Mouse (Mus musculus) Patski (cell line): ENCODE measurements at regions not wholly inside any gene's neighbourhood (a gene's known extent, or its start where the extent isn't known, plus 50 kb on each side); places are given as distances from the start of the nearest gene placed in this dataset.

Source experiments
- ATAC-seq: fragments of 100-300 bp; one replicate; pipeline ENCODE4 v1.8.0; 2021
- CTCF ChIA-PET: fragments of 350-600 bp; sonication (Branson Sonifier 250); formaldehyde crosslinking; loops from one replicate; lab custom pipeline; 2022; ENCODE audit warnings: inconsistent platforms; lab: Charles Lee
- POLR2A ChIA-PET: fragments of 350-600 bp; sonication (Branson Sonifier 250); formaldehyde crosslinking; loops from one replicate; lab custom pipeline; 2022; ENCODE audit warnings: antibody characterized with exemption, inconsistent platforms; lab: Charles Lee
- DNase-seq: peaks from one replicate; pipeline ENCODE4 v3.0.0-alpha.2; 2011; ENCODE audit warnings: low read depth, low spot score
- H3K27me3 ChIP-seq: fragments of 371-371 bp; one replicate; pipeline ENCODE4 v1.5.1; 2021
- CTCF ChIP-seq: fragments of 100-300 bp; IDR thresholded peaks from one replicate; pipeline ENCODE4 v1.5.1; 2021
- in situ Hi-C: fragments of 300-500 bp; cut with MboI; formaldehyde crosslinking; loops from 3 replicates; pipeline ENCODE4 v1.11.1; 2018; ENCODE audit warnings: low pct_unique_long_range_greater_than_20kb, mixed read lengths

DNA sequence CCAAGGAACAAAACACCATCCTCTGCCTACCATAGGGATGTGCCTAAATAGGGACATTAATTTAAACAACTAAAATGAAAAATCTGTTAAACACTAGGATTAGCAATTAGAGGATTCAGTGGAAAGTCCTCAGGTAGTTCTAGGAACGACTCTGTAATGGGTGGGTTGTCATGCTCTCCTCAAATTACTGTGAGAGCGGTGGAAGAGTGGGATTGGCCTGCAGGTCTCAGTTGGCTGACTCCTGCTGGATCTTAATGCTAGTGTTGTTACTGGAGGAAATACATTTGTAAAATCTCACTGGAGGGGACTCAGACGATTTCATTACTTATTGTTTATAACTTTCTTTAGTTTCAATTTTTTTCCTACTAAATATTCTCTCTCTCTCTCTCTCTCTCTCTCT lies 525.6 kb upstream of the 4930452B06Rik start:
- ATAC-seq (no peak), DNase-seq (no peak)
- ChIA-PET CTCF (no interaction called here), POLR2A (no interaction called here)
- no peak for TF ChIP-seq CTCF
- in situ Hi-C loops: no loop called here
- H3K27me3 ChIP-seq: peaks cover 8% of the 10 kb centered on the region

DNA sequence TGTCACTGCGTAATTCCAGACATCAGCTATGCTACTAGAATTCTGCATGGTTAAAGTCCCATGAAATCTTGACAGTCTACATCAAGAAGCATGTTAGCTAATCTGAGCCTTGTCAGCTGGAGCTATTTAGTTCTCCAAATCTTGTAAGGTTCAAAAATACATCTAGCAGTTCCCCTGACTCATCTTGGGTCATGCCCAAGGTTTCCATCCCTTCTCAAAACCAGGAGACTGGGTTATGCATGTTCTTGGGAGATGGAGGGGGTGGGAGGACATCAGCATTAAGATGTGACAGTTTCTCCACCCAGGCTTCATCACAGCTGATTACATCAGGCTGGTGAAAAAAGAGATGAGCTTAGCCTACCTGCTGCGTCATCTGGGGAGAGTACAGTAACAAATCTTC lies 495.3 kb upstream of the 4930452B06Rik start:
- in situ Hi-C loops: no loop called here
- no peak for TF ChIP-seq CTCF
- ATAC-seq: no peak
- no peak for DNase-seq
- ChIA-PET POLR2A (no interaction called here), CTCF (interaction anchor here (0.9 kb wide), 1 partner anchor 9 kb away, joined by 3 read pairs; no protein-coding TSS in a partner anchor)
- H3K27me3 ChIP-seq: no peaks in the 10 kb centered on the region

DNA sequence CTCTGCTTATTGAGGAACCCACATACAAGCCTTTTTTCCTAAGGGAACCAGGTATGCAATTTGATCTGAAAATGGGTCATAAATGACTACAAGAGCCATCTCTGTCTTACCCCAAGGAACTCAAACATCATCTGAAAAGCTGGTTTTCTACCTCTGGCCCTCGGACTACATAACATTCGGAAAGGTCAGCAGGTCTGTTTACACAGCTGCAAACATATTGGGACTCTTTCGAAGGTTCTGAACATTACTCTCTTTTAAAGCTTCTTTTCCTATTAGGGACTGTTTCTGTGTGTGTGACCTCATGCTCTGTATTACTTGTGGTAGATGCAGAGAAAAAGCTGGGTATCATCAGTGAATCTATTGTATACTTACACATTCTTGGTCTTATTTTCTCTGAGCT lies 491.9 kb upstream of the 4930452B06Rik start:
- POLR2A ChIA-PET: no interaction called here
- H3K27me3 ChIP-seq: no peaks in the 10 kb centered on the region
- DNase-seq (no peak), ATAC-seq (no peak)
- in situ Hi-C loops: no loop called here
- CTCF ChIA-PET: no interaction called here
- TF ChIP-seq CTCF: no peak

DNA sequence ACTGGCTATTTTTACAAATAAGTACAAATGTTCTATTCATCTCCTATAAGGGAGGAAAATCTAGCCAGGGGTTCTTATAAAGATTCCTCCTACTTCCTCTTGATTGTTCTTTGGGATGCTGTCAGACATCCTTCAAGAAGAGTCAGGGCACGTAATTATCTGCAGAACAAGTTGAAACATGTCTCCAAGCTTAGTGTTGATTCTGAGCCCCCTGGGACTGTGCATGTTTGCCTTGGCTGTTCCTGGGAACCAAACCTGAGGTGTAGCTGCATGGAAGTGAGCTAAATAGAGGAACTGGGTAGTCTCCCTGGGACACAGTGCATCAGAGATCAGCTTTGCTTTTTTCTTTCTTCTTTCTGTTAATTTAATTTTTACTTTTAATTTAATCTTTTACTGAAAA lies 484.8 kb upstream of the 4930452B06Rik start:
- no peaks in the 10 kb centered on the region for H3K27me3 ChIP-seq
- no peak for TF ChIP-seq CTCF
- ChIA-PET CTCF (no interaction called here), POLR2A (no interaction called here)
- in situ Hi-C loops: no loop called here
- DNase-seq: no peak
- no peak for ATAC-seq

DNA sequence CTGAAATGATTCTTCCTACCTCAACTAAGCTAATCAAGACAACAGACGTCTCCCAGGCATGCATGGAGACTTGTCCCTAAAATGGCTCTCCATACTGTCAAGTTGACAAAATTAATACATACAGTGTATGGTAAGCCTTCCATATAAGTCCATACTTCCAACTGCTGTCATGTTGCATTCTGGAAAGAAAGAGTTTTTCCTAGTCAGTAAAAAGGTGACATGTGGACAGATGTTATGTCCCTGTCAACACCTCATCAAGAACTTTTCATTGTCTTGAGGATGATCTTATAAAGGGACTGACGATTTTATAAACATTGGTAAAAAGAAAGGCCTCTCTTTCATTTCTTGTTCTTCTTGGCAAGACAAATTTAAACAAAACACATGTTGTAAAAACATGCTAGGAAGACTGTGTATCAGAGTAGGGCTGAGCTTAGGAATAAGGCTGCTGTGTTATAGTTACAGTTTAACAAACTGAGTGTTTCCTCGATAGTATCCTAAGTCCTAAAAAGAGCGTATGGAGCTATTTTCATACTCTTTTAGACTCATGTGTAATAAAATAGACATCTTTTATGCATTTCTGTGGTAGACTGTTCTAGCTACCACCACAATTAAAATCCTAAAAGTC lies 480.7 kb upstream of the 4930452B06Rik start:
- DNase-seq: no peak
- no peak for ATAC-seq
- H3K27me3 ChIP-seq: no peaks in the 10 kb centered on the region
- ChIA-PET POLR2A (no interaction called here), CTCF (no interaction called here)
- in situ Hi-C loops: no loop called here
- no peak for TF ChIP-seq CTCF

DNA sequence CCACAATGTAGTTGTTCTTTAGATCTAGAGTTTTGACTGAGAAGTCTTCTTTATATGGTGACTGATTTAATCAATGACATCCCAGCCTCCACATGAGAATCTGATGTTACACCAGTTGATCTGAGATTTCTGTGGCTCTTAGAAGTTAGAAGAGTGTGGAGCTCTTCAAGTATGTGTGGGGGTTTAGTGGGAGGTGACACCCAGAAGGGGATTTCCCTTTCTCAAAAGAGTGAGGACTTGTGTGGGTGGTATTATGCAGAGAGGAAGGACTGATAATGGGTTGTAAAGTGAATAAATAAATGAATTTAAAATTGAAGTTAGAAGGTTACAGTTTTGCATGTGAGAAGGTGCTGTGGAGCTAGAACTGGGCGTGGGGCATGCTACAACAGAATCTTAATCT lies 439.7 kb upstream of the 4930452B06Rik start:
- in situ Hi-C loops: no loop called here
- no peaks in the 10 kb centered on the region for H3K27me3 ChIP-seq
- POLR2A ChIA-PET: no interaction called here

DNA sequence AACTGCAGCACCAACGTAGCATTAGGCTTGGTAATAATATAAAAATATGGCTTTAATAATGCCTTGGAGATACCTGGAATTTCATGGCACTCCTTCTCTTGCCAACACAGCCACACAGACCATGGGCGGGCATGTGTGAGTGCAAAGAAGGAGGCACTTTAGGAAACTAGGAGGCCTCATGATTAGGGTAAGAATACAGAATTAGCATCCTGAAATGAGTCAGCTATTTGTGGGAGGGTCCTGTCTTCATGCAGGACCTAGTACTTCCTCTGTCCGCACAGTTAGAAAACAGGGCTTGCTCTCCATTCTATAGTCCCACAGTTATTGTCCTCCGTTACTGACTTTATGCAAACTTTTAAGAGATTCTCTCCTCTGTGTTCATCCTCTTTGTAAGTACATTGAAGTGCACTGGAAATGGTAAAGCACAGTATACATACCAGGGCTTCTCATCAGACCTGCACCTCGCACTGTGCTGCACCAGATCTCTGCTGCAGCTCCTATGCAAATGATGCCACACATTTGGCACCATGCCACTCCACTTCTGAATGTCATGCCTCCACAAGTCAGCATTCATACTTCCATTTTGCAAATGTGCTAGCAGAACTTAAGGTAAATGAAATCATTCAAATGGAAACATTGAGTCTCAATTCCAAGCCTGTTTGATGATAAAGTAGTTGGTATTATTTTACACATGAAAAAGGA lies 423.7 kb upstream of the 4930452B06Rik start:
- in situ Hi-C loops: no loop called here
- POLR2A ChIA-PET: interaction anchor here (0.5 to 1.0 kb wide), 2 partner anchors 26 to 45 kb away, joined by 3 read pairs; no protein-coding TSS in a partner anchor
- ATAC-seq: no peak
- no peaks in the 10 kb centered on the region for H3K27me3 ChIP-seq
- no peak for TF ChIP-seq CTCF
- CTCF ChIA-PET: no interaction called here
- DNase-seq: no peak

More for the DNA sequence above, 439.7 kb upstream of the 4930452B06Rik start:
- CTCF ChIA-PET: no interaction called here
- DNase-seq: no peak
- TF ChIP-seq CTCF: no peak
- no peak for ATAC-seq

DNA sequence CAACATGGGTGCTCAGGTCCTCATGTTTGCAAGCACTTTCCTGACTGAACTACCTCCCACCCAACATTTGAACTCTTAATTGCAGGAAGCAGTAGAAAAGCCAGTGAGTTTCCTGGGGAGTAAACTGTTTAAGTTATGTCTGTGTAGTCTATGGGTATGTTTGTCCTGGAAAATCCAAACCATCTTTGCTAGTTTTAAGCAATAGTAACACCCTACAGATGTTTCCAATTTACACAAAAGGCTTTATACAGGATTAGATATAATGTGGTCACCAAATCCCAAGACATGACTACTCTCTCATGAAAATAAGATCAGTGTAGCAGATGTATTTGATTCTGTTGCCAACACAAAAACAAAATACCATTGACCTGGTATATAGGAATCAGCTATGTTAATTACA lies 421.1 kb upstream of the 4930452B06Rik start:
- CTCF ChIA-PET: no interaction called here
- DNase-seq (no peak), ATAC-seq (no peak)
- TF ChIP-seq CTCF: no peak
- in situ Hi-C loops: no loop called here
- no peaks in the 10 kb centered on the region for H3K27me3 ChIP-seq
- POLR2A ChIA-PET: no interaction called here

DNA sequence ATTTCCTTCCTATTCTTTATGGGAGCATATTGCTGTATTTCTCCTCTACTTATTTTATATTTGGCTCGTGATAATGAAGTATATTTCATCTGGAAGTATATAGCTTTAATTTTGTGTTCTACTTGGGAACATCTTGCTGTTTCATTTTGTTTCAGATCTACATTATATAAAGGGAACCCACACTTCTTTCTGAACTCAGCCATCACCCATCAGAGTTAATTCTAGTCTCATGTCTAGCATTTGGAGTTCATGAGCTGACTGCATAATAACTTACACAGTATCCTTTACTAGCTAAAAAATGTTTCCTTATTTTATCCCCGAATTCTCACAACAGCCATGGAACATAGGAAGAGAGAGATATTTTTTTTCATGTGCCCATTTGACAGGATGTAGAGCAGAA lies 413.6 kb upstream of the 4930452B06Rik start:
- ChIA-PET CTCF (no interaction called here), POLR2A (no interaction called here)
- no peak for TF ChIP-seq CTCF
- ATAC-seq: no peak
- in situ Hi-C loops: no loop called here
- H3K27me3 ChIP-seq: no peaks in the 10 kb centered on the region
- no peak for DNase-seq

DNA sequence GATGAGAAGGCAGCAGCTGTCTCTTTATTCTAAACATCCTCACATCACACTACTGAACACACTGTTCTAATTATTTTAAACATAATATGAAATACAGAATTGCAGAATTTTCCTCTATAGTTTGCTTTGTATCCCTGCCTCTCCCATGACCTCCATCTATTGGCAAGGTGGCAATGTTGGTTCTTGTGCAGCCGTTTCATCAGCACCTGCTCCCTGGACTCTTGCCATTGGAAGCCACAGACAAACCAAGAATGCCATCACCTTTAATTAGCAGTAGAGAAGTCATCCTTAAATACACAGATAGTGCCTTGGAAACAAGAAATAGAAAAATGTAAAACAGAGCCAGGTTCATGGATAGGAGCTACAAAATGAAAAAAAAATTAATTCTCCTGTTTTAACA lies 413.0 kb upstream of the 4930452B06Rik start:
- in situ Hi-C loops: no loop called here
- no peak for DNase-seq
- POLR2A ChIA-PET: no interaction called here
- no peaks in the 10 kb centered on the region for H3K27me3 ChIP-seq
- CTCF ChIA-PET: no interaction called here
- ATAC-seq: no peak
- TF ChIP-seq CTCF: no peak

DNA sequence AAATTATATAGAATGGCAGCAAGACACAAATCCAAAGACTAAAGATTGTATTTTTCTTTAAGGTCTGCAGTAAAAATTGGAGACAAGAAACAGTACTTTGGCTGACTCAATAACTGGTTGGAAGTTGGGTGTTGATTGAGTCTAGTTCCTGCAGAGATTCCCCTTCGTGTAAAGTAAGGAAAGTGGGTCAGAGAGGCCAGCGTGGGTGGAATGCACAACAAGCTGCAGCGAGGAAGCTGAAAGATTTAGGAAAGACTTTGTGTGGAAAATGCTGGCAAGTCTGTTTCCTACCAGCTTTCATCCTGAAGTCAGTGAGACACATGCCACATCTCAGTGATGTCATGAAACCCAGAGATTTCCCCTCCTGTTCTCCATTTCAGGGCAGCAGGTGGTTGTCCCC lies 405.1 kb upstream of the 4930452B06Rik start:
- ChIA-PET POLR2A (no interaction called here), CTCF (no interaction called here)
- in situ Hi-C loops: no loop called here
- no peak for TF ChIP-seq CTCF
- no peak for ATAC-seq
- DNase-seq: no peak
- no peaks in the 10 kb centered on the region for H3K27me3 ChIP-seq
